Mouse (Mus musculus) liver, embryonic 15.5 days (tissue): Measurements from ENCODE around the gene Atp5h. TPM values are rescaled to one million over a fixed set of nuclear protein-coding genes. Genes with fewer than 3 reads are reported as not detected.

ENCODE experiments used
- microRNA-seq: library from miRNA; unstranded; fragments of <30 nt; microRNA quantifications from one replicate; pipeline ENCODE4, GENCODE M21; 2016
- polyA plus RNA-seq: library from polyadenylated mRNA; unstranded; fragments of >200 nt; fragmentation: Nextera tagmentation; extraction: Ambion mirVana; gene quantifications from 2 replicates; pipeline ENCODE4 v1.2.1, GENCODE M21; 2015

Atp5h gene
- polyA plus RNA-seq, 1 experiment from 2014 or later, result 509 TPM

Small RNA genes within 50 kb of the gene (microRNA-seq; reads per million reads assigned to microRNA genes)
- gene Mir3968, result 0.76 reads per million

Other genes starting within 250 kb of the Atp5h start
- 5.1 and 6.0 TPM in 2 replicates for gene Tmem104, start 232.5 kb downstream of the Atp5h start, polyA plus RNA-seq
- 9.9 and 11.6 TPM in 2 replicates for gene Nat9, start 232.1 kb downstream of the Atp5h start, polyA plus RNA-seq
- 0.05 TPM in 2 replicates for gene Grin2c, start 152.7 kb downstream of the Atp5h start, polyA plus RNA-seq
- gene Fdxr, start 142.9 kb downstream of the Atp5h start, polyA plus RNA-seq, result 19.5 and 21.1 TPM in 2 replicates
- gene Fads6, start 122.3 kb downstream of the Atp5h start, polyA plus RNA-seq, result 3.4 and 4.1 TPM in 2 replicates
- not detected in 2 replicates for gene Otop2, start 112.8 kb downstream of the Atp5h start, polyA plus RNA-seq
- 0.20 and 0.22 TPM in 2 replicates for gene Ush1g, start 97.9 kb downstream of the Atp5h start, polyA plus RNA-seq
- gene Otop3, start 85.2 kb downstream of the Atp5h start, polyA plus RNA-seq, result not detected in 2 replicates
- 1.1 and 1.5 TPM in 2 replicates for gene Hid1, start 52.2 kb downstream of the Atp5h start, polyA plus RNA-seq
- 1.2 and 1.3 TPM in 2 replicates for gene Cdr2l, start 38.0 kb downstream of the Atp5h start, polyA plus RNA-seq
- gene Mrpl58, start 16.2 kb downstream of the Atp5h start, polyA plus RNA-seq, result 78.1 and 78.7 TPM in 2 replicates
- 4.4 and 5.6 TPM in 2 replicates for gene Kctd2, start 166 bp upstream of the Atp5h start, polyA plus RNA-seq
- gene Trim80, start 20.6 kb upstream of the Atp5h start, polyA plus RNA-seq, result 0.55 and 0.71 TPM in 2 replicates
- 0.08 and 0.15 TPM in 2 replicates for gene Slc16a5, start 42.5 kb upstream of the Atp5h start, polyA plus RNA-seq
- 3.3 and 3.5 TPM in 2 replicates for gene Armc7, start 55.7 kb upstream of the Atp5h start, polyA plus RNA-seq
- 38.1 and 41.9 TPM in 2 replicates for gene Nt5c, start 71.9 kb upstream of the Atp5h start, polyA plus RNA-seq
- gene Jpt1, start 94.4 kb upstream of the Atp5h start, polyA plus RNA-seq, result 233 and 234 TPM in 2 replicates
- 301 and 355 TPM in 2 replicates for gene Sumo2, start 116.3 kb upstream of the Atp5h start, polyA plus RNA-seq
- gene Nup85, start 144.5 kb upstream of the Atp5h start, polyA plus RNA-seq, result 111 and 114 TPM in 2 replicates
- 49.5 and 51.3 TPM in 2 replicates for gene Mrps7, start 184.0 kb upstream of the Atp5h start, polyA plus RNA-seq
- gene Gga3, start 184.1 kb upstream of the Atp5h start, polyA plus RNA-seq, result 7.7 and 8.2 TPM in 2 replicates
- 27.3 and 32.3 TPM in 2 replicates for gene Mif4gd, start 193.0 kb upstream of the Atp5h start, polyA plus RNA-seq
- 10.4 and 10.9 TPM in 2 replicates for gene Slc25a19, start 208.3 kb upstream of the Atp5h start, polyA plus RNA-seq